Mouse (Mus musculus): Measurements from ENCODE around the gene Gk5. TPM values are rescaled to one million over a fixed set of nuclear protein-coding genes. Genes with fewer than 3 reads are reported as not detected.

Gene Gk5
- 1 to 10 TPM; 3.2 to 4.9 TPM for total RNA-seq (2023)

GRCm38 (mm10) chr9:96118861-96119772, at the start of gene Gk5:
Gene Gk5, plus strand, starts transcription at chr9:96119362.

GRCm38 (mm10) chr9:96195885-96196622, 76.9 kb downstream of the Gk5 start, which contains the start of gene Tfdp2:
Gene Tfdp2, plus strand, starts transcription at chr9:96196275.

Other genes starting within 250 kb of the Gk5 start
- gene Xrn1, start 164.6 kb upstream of the Gk5 start, total RNA-seq (2023) = 10 to 100 TPM; 33.5 to 36.0 TPM
- 10 to 100 TPM in 1 of 2 experiments, 1 to 10 TPM in 1; 9.2 to 11.1 TPM for gene Tfdp2, start 76.9 kb downstream of the Gk5 start, total RNA-seq (2023)
- gene Atp1b3, start 245.1 kb downstream of the Gk5 start, total RNA-seq (2023) = 100 to 1,000 TPM; 265 to 284 TPM

All from monocyte, adult 59 days (primary cell).